Mouse (Mus musculus): Measurements from ENCODE around the gene Top2a. TPM values are rescaled to one million over a fixed set of nuclear protein-coding genes. Genes with fewer than 3 reads are reported as not detected.

Top2a gene
- polyA plus RNA-seq, 1 experiment = 674 TPM

- TF ChIP-seq EP300 (IDR thresholded peaks at IDR 0.05; ENCODE audit: insufficient read depth, low read depth, low read length) (no peak), POLR2A (IDR thresholded peaks at IDR 0.05; ENCODE audit: insufficient read depth, low read length) (no peak), CTCF (IDR thresholded peaks at IDR 0.05; ENCODE audit: low read depth, low read length) (no peak)
- no peaks in the 10 kb centered on the region for H3K9me3 ChIP-seq (replicated peaks; ENCODE audit: control insufficient read depth, insufficient read depth, low read length, poor library complexity, severe bottlenecking)
- H3K27ac ChIP-seq (ENCODE audit: insufficient read depth, low read length) = no peak overlapping the region
- H3K27me3 ChIP-seq (ENCODE audit: control insufficient read depth, insufficient read depth, low read length, poor library complexity, severe bottlenecking) = no peaks in the 10 kb centered on the region
- no peaks in the 10 kb centered on the region for H3K4me1 ChIP-seq (ENCODE audit: control insufficient read depth, insufficient read depth, low read length)
- no peak overlapping the region for H3K4me3 ChIP-seq (ENCODE audit: low read depth, low read length)
- no peaks in the 10 kb centered on the region for H3K36me3 ChIP-seq (ENCODE audit: control insufficient read depth, insufficient read depth, low read length, poor library complexity, severe bottlenecking)
- no peak overlapping the region for H3K9ac ChIP-seq (ENCODE audit: low read depth, poor library complexity, severe bottlenecking)
Observed at GRCm38 (mm10) chr11:99047643-99048042, 23.7 kb upstream of the Top2a start.

- Histone ChIP-seq H3K4me1 (ENCODE audit: control insufficient read depth, insufficient read depth, low read length) (no peaks in the 10 kb centered on the region), H3K9me3 (replicated peaks; ENCODE audit: control insufficient read depth, insufficient read depth, low read length, poor library complexity, severe bottlenecking) (no peaks in the 10 kb centered on the region), H3K27ac (ENCODE audit: insufficient read depth, low read length) (no peak overlapping the region), H3K36me3 (ENCODE audit: control insufficient read depth, insufficient read depth, low read length, poor library complexity, severe bottlenecking) (no peaks in the 10 kb centered on the region), H3K9ac (ENCODE audit: low read depth, poor library complexity, severe bottlenecking) (no peak overlapping the region), H3K4me3 (ENCODE audit: low read depth, low read length) (no peak overlapping the region), H3K27me3 (ENCODE audit: control insufficient read depth, insufficient read depth, low read length, poor library complexity, severe bottlenecking) (no peaks in the 10 kb centered on the region)
- no peak for TF ChIP-seq CTCF (IDR thresholded peaks at IDR 0.05; ENCODE audit: low read depth, low read length)
- TF ChIP-seq EP300 (IDR thresholded peaks at IDR 0.05; ENCODE audit: insufficient read depth, low read depth, low read length) = no peak
- no peak for TF ChIP-seq POLR2A (IDR thresholded peaks at IDR 0.05; ENCODE audit: insufficient read depth, low read length)
Observed at GRCm38 (mm10) chr11:99047120-99047519, 23.1 kb upstream of the Top2a start.

- Histone ChIP-seq H3K27me3 (ENCODE audit: control insufficient read depth, insufficient read depth, low read length, poor library complexity, severe bottlenecking) (peaks cover 10% of the 10 kb centered on the region), H3K36me3 (ENCODE audit: control insufficient read depth, insufficient read depth, low read length, poor library complexity, severe bottlenecking) (no peaks in the 10 kb centered on the region), H3K4me3 (ENCODE audit: low read depth, low read length) (no peak overlapping the region), H3K9me3 (replicated peaks; ENCODE audit: control insufficient read depth, insufficient read depth, low read length, poor library complexity, severe bottlenecking) (no peaks in the 10 kb centered on the region), H3K4me1 (ENCODE audit: control insufficient read depth, insufficient read depth, low read length) (peaks cover 2% of the 10 kb centered on the region), H3K27ac (ENCODE audit: insufficient read depth, low read length) (no peak overlapping the region), H3K9ac (ENCODE audit: low read depth, poor library complexity, severe bottlenecking) (no peak overlapping the region)
- TF ChIP-seq EP300 (IDR thresholded peaks at IDR 0.05; ENCODE audit: insufficient read depth, low read depth, low read length) (no peak), CTCF (IDR thresholded peaks at IDR 0.05; ENCODE audit: low read depth, low read length) (no peak), POLR2A (IDR thresholded peaks at IDR 0.05; ENCODE audit: insufficient read depth, low read length) (no peak)
Observed at GRCm38 (mm10) chr11:99045159-99045889, 21.3 kb upstream of the Top2a start.

GRCm38 (mm10) chr11:99044306-99044705 is 20.3 kb upstream of the Top2a start:
- Histone ChIP-seq H3K36me3 (ENCODE audit: control insufficient read depth, insufficient read depth, low read length, poor library complexity, severe bottlenecking) (no peaks in the 10 kb centered on the region), H3K27me3 (ENCODE audit: control insufficient read depth, insufficient read depth, low read length, poor library complexity, severe bottlenecking) (peaks cover 10% of the 10 kb centered on the region), H3K4me3 (ENCODE audit: low read depth, low read length) (no peak overlapping the region), H3K9ac (ENCODE audit: low read depth, poor library complexity, severe bottlenecking) (no peak overlapping the region), H3K27ac (ENCODE audit: insufficient read depth, low read length) (no peak overlapping the region), H3K4me1 (ENCODE audit: control insufficient read depth, insufficient read depth, low read length) (peaks cover 2% of the 10 kb centered on the region), H3K9me3 (replicated peaks; ENCODE audit: control insufficient read depth, insufficient read depth, low read length, poor library complexity, severe bottlenecking) (no peaks in the 10 kb centered on the region)
- TF ChIP-seq EP300 (IDR thresholded peaks at IDR 0.05; ENCODE audit: insufficient read depth, low read depth, low read length) = no peak
- no peak for TF ChIP-seq CTCF (IDR thresholded peaks at IDR 0.05; ENCODE audit: low read depth, low read length)
- no peak for TF ChIP-seq POLR2A (IDR thresholded peaks at IDR 0.05; ENCODE audit: insufficient read depth, low read length)

- H3K4me1 ChIP-seq (ENCODE audit: control insufficient read depth, insufficient read depth, low read length) = peaks cover 2% of the 10 kb centered on the region
- H3K27me3 ChIP-seq (ENCODE audit: control insufficient read depth, insufficient read depth, low read length, poor library complexity, severe bottlenecking) = peaks cover 10% of the 10 kb centered on the region
- H3K36me3 ChIP-seq (ENCODE audit: control insufficient read depth, insufficient read depth, low read length, poor library complexity, severe bottlenecking) = no peaks in the 10 kb centered on the region
- no peak overlapping the region for H3K4me3 ChIP-seq (ENCODE audit: low read depth, low read length)
- TF ChIP-seq EP300 (IDR thresholded peaks at IDR 0.05; ENCODE audit: insufficient read depth, low read depth, low read length) (no peak), CTCF (IDR thresholded peaks at IDR 0.05; ENCODE audit: low read depth, low read length) (no peak), POLR2A (IDR thresholded peaks at IDR 0.05; ENCODE audit: insufficient read depth, low read length) (no peak)
- no peak overlapping the region for H3K9ac ChIP-seq (ENCODE audit: low read depth, poor library complexity, severe bottlenecking)
- H3K27ac ChIP-seq (ENCODE audit: insufficient read depth, low read length) = no peak overlapping the region
- H3K9me3 ChIP-seq (replicated peaks; ENCODE audit: control insufficient read depth, insufficient read depth, low read length, poor library complexity, severe bottlenecking) = no peaks in the 10 kb centered on the region
Observed at GRCm38 (mm10) chr11:99043632-99044031, 19.6 kb upstream of the Top2a start.

- TF ChIP-seq CTCF (IDR thresholded peaks at IDR 0.05; ENCODE audit: low read depth, low read length) (no peak), POLR2A (IDR thresholded peaks at IDR 0.05; ENCODE audit: insufficient read depth, low read length) (no peak), EP300 (IDR thresholded peaks at IDR 0.05; ENCODE audit: insufficient read depth, low read depth, low read length) (no peak)
- H3K9ac ChIP-seq (ENCODE audit: low read depth, poor library complexity, severe bottlenecking) = no peak overlapping the region
- no peak overlapping the region for H3K27ac ChIP-seq (ENCODE audit: insufficient read depth, low read length)
- peaks cover 10% of the 10 kb centered on the region for H3K27me3 ChIP-seq (ENCODE audit: control insufficient read depth, insufficient read depth, low read length, poor library complexity, severe bottlenecking)
- H3K36me3 ChIP-seq (ENCODE audit: control insufficient read depth, insufficient read depth, low read length, poor library complexity, severe bottlenecking) = no peaks in the 10 kb centered on the region
- peaks cover 2% of the 10 kb centered on the region for H3K4me1 ChIP-seq (ENCODE audit: control insufficient read depth, insufficient read depth, low read length)
- no peak overlapping the region for H3K4me3 ChIP-seq (ENCODE audit: low read depth, low read length)
- no peaks in the 10 kb centered on the region for H3K9me3 ChIP-seq (replicated peaks; ENCODE audit: control insufficient read depth, insufficient read depth, low read length, poor library complexity, severe bottlenecking)
Observed at GRCm38 (mm10) chr11:99042834-99043431, 18.9 kb upstream of the Top2a start.

Data from ES-Bruce4 (cell line).